Mouse (Mus musculus): ENCODE data around the gene Ptpn6. TPM values are rescaled to one million over a fixed set of nuclear protein-coding genes. Genes with fewer than 3 reads are reported as not detected.

Gene Ptpn6
- polyA plus RNA-seq, 2 experiments from 2014 or later, result 138 to 144 TPM

DNA sequence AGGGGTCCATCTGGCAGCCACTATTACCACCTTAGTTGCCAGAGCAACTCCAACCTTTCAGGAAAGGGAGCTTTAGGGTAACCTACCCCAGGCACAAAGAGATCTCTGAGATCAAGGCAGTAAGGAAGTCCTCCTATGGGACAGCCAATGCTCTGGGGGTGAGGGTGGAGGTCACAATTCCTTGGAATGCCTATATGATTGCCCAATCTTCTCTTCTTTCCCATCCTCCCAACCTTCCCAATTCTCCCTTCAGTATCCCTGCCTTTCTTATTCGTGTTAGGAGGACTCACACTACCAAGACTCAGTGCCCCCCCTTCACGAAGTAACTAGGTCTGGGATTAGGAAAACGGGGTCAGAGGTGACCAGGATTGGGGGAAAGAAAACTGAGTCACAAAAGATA lies 16.8 kb upstream of the Ptpn6 start:
- ATAC-seq, result no peak

DNA sequence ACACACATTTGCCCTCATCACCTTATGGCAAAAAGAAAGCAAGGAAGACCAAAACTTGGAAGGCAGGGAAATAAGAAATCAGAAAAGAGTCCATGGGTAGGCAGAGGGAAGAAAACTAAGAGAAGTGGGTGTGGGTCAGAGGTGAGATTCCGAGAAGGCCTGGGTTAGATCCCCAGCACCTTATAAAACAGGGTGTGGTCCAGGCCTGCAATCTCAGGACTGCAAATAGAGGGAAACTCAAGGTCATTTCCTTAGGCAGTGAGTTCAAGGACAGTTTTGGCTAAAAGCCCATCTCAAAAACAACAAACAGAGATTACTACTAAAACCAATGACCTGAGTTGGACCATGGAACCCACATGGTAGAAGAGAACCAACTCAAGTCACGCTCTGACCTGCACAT lies 15.3 kb upstream of the Ptpn6 start:
- ATAC-seq, result no peak

DNA sequence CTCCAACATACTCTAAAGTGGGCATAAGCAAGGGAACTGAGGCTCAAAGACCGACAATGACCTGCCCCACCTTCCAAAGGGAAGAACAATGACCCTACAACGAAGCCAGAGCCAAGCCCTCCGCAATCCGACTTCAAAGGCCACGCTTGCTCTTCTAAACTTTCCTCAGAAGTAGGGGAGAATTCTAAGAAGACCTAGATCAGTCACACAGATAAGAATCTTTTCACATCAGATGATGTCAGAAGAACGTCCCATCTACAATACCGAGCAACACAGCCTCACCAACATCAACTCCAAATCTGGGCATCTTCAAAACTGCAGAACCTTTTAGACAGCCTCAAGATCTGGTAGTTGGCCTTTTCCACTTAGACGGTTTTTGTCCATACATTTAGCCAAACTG lies 11.9 kb upstream of the Ptpn6 start:
- peak; percentile 67 for ATAC-seq

DNA sequence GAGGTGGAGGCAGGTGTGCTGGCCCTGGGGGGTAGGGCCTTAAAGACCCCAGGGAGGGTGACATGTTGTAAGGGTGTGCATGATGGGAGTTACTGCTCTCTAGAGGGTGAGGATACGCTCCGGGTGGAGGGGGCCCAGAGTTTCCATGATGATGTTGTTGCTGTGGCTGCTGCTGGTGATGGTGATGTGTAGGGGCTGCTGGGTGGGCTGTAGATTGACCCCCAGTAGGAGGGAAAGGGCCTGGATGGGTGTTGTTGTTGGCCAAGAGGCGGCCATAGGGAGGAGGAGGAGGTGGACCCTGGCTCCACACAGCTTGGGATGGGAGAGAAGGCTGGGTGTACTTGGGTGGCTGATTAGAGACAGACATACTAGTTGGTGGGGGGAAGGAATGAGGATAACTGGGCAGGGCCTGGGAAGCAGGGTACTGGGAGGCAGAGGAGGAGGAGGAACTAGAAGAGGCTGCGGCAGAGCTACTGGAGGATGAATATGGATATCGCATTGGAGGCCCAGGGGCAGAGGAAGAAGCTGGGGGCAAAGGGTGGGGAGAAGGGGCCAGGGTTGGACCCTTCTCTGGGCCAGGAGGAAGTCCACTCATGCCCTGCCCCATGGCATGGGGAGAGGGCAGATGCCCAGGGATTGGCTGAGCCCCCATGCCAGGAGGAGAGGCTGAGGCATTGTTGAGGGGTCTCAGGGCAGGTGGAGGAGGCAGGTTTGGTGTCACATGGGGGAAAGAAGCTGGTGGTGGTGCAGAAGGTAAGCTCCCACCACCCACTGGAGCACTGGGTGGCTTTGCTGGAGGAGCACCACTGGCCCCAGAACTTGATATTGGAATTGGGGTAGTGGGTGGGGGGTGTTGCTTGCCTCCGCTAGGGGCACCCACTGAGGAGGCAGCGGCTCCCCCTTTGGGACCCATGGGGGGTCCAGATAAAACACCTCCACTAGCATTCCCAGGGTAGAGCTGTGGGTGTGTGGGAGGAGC lies 8.4 kb upstream of the Ptpn6 start:
- no peak for ATAC-seq

DNA sequence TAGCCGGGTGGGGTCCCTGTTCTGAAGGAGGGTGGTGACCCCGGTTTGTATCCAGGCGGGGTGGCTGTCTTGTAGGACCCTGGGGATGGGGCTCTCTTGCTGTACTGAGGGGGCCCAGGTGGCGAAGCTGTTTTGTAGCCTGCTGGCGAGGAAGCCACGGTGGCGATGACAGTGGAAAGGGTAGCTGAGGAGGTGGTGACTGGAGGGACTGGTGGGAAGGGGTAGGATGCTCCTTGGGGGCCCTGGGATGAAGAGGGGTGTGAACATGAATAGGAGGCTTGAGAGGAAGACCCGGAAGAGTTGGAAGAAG lies 7.7 kb upstream of the Ptpn6 start:
- no peak for ATAC-seq

DNA sequence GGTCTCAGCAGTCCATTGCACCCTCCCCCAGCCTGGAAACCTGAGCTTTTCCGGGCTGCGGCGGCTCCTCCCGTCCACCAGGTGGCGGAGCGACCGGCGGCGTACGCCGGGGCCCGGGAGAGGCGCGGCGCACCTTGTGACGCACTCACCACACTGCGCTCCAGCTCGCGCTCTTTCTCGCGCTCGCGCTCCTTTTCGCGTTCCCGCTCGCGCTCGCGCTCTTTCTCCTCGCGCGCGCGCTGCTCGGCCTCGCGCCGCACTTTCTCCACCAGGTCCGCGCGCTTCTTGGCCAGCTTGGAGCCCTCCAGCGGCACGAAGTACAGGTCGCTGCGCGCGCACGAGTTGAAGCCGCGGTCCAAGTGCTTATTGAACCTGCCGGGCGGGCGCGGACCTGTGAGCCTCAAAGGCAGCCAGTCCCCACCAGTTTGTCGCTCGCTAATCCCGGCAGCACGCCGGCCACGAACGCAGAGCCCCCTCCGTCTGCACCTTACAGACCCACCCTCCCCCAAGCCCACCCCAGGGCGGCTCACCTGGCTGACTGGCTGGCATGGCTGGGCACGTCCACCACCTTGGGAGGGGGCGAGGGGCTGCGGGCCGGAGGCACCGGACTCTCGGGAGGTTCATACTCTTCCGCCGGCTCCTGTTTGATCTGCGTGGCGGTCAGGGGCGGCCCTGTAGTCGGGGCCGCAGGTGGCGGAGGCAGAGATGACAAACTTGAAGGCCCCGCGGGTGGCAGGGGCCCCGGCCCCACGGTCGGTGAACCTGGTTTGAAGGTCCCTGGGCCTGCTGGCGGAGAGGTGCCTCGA lies 7.2 kb upstream of the Ptpn6 start:
- peak; percentile 55 for ATAC-seq

DNA sequence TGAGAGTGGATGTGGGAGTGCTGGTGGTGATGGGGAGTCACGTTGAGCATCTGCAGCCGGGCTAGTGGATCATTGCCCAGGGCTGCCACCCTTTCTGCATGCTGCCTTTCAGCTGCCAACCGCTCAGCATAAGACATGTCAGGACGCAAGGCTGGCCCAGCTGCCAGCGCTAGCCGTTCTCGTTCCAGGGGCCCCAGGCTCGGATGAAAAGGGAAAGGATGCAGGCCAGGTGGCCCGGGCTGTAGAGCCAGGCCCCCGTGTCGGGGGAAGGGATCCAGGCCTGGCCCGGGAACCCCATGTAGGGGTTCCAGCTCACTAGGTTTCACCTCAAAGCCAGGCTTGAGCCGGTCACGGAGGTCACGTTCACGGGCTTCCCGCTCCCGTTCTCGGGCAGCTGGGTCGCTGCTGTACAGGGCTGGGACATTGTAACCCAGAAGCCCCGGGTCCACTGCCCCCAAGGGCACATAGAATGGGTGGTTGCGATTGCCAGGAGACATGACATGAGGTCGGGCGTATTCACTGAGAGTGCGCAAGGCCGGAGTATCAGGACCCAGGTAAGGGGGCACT lies 6.3 kb upstream of the Ptpn6 start:
- no peak for ATAC-seq

DNA sequence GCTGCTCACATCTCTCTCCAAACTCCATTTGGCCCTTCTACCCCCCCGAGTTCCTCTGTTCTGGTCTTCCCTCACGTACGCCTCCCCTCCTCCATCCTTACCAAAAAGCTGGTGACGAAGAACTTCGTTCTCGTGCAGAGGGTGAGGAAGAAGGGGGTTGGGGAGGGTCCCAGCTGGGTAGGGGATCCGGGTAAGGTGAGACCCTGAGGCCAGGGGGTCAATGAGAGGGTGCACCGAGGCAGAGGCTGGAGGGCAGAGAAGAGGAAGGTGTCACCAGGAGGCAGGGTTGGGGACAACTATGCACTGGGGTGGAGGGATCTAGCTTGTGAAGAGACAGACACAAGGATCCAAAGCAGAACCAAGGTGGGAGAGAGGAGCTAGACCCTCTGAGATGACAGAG lies 5.1 kb upstream of the Ptpn6 start:
- no peak for ATAC-seq

DNA sequence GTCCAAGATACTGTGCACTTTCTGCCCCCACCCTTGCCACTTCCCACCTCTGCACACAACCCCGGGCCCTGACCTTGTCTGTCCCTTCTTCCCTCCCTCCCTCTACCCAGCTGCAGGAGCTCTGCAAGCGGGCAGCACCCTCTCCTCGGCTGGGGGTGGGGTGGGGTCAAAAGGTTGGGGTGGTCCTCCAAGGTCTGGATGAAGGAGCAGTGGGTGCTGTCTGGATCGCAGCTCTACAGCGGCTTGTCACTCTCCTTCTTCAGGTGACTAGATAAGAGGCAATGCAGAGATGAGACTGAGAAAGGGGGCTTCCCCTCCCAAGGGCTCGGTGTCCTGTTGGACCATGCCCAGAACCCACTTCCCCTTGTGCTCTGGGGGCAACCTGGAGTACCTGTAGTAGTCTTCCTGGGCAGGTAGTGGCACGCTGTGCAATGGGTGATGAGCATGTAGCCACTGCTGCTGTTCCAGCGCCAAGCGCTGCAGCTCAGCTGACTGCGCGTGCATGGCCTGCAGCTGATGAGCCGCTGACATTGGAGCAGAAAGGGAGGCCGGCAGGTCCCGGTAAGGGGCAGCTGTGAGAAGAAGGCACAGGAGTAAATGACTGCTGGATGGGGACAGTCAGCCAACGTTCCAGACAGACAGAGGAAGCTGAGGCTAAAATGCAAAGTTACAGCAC lies 4.5 kb upstream of the Ptpn6 start:
- ATAC-seq, result no peak

DNA sequence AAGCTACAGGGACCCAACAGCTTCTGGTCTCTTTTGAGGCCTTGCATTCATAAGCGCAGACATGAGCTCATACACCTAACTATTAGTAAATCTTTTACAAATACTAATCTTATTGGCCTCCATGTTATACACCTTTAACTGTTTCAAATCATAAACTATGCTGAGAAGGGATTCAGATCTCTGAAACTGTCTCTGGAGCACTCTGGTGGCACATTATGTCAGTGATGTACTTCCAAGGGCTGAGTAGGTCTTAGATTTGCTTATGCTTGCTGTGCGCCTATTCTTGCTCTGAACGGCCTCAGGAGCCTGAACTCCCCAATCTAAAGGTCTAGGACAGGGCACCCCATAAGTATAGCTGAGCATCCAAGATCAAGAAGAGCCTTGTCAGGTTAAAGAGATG lies 3.3 kb upstream of the Ptpn6 start:
- no peak for ATAC-seq

DNA sequence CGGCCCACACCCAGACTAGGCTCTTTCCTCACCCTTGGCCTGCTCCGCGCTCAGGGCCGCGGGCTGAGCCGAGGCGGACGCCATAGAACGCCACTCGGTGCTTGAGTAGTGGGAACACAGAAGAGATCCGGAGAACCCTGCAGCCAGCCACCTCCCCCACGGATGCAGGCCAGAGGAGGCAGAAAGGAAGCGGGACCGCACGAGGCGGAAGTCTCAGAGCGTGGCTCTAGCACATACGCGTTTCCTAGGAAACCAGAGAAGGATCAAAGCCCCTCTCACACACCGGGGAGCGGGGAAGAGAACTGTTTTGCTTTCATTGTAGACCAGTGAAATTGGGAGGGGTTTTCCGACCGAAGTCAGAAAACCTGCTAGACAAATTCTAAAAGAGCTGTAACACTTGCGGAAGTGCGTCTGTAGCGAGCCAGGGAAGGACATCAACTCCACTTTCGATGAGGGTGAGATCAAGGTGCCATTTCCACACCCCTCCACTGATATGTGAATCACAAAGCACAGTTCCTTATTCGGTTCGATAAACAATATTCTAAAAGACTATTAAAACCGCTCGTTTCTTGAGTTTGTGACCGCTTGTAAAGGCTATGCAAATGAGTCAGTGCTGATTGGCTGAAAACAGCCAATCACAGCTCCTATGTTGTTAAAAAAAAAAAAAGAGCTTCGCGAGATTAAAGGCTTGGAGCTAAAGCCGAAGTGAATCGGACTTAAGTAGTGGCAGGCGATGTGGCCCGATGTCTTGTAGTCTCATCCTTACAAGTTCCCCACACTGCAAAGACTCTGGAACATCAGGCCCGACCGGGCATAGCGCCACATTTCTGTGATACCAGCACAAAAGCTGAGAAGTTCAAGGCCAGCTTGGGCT lies 2.6 kb upstream of the Ptpn6 start, which contains the start of gene Grcc10:
Grcc10 (minus strand) TSS at position 487 of the 874 bp plus-strand sequence.
- peak; percentile 82 for ATAC-seq

DNA sequence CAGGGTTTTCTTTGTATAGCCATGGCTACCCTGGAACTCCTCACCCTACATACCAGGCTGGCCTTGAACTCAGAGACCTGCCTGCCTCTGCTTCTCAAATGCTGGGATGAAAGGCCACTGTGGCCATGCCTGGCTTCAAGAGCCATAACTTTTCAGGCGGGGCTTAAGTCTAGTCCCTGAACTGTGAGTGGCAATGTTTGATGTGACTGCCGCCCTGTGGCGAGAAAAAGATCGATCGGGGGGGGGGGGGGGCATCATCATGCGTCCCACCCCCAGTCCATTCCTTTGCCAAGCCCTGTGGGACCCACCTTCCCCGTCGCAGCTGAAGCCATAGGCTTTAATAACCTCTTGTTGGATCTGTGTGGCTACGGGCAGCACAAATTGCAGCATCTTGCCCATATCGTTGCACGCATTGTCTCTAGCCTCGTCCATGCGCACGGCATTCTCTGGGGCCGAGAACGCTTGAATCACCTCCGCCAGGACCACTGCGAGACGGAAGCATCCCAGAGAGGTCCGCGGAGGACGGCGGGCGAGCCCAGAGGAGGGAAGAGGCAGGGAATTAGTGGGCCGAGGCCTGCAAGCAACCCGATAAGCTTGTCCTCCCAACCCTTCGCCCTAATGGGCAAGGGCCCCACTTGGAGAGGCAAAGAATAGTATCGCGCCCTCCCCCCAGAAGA lies 1.8 kb upstream of the Ptpn6 start:
- ATAC-seq, result peak; percentile 9

DNA sequence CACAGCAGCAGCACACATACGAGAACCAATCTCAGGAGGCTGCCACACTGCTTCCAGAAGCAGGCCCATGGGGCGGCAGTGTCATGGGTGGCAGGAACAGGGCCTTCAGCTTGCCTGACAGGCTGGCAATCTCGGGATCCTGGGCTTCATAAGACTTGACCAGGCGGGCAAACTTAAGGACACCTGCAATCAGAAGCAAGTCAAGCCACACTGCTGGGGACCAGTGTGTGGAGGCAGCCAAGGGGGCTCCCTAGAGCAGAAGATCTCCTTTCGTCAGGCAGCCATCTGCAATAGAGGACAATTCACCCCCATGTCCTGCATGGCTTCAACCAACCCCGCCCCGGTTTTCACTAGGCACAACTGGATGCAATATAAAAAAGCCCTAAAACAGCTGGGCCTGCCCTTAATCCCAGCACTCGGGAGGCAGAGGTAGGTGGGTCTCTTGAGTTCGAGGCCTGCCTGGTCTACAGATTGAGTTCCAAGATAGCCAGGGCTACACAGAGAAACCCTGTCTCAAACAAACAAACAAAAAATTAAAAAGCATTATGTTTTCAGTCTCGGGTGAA lies 800 bp upstream of the Ptpn6 start:
- ATAC-seq, result no peak

DNA sequence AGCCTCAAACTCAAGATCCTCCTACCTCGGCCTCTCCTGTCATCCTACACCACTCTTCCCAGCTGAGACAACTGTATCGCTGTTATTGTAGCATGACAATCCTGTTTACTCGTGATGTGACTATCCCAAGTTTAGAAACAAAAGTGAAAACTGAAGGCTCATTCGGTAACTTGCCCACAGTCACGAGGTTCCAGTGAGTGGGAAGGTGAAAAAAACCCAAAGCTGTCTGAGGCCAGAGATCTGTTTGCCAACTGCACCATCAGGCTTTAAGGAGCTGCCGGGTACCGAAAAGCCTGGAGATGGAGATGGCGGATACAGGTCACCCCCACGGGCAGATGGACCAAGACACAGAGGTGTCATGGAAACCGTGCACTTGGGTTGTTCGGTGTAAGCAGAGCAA lies 1.5 kb downstream of the Ptpn6 start:
- no peak for ATAC-seq

DNA sequence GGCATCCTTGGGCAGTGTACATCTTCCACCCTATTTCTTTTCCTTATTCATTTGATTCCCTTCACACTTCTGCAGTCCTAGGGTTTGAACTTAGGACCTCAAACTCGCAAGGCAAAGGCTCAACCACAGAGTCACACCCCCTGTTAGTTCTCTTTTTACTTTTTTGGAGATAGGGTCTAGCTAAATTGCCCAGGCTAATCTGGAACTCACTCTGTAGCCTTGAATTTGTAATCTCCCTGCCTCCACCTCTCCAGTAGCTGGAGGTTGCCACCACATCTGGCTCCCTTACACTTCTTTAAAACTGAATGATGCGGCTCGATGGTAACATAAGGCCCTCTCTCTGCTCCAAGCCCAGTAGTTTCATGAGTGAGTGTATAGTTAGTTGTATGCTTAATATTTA lies 4.1 kb downstream of the Ptpn6 start:
- no peak for ATAC-seq

DNA sequence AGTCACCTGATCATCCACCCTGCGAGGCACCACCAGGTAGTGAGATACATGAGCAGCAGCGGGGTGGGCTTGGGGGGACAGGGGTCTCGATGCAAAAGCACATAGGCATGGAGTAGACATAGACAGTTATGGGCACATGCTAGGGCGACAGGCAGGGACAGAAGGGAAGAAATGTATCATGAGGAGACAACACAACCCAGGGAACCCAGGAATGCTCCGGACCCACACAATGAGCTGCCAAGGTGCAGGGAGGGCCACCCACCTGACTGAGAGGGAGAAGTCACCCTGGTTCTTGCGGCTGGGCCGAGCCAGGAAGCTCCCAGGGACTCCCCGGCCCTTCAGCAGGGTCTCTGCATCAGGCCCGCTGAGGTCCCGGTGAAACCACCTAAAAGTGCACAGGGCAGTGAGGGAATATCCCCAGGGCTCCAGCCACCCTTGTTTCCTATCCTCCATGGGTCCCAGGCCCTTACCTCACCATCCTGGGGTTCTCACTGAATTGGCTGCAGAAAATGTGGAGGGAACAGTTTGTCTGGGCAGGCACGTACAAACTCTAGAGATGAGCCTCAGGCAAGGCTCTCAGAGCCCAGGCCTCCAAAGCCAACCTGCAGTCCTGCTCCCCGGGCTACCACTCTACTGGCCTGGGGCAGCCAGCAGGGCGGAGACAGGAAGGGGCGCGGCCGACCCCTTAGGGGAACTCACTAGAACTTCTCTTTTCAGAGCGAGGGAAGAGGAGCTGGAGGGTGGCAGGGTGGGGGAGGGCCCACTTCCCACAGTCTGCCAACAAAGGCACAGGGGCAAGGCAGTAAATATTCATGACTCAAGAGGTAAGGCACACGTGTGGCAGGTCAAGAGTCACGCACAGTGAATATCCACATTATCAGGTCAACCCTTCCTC lies 5.8 kb downstream of the Ptpn6 start:
- ATAC-seq, result peak; percentile 80

DNA sequence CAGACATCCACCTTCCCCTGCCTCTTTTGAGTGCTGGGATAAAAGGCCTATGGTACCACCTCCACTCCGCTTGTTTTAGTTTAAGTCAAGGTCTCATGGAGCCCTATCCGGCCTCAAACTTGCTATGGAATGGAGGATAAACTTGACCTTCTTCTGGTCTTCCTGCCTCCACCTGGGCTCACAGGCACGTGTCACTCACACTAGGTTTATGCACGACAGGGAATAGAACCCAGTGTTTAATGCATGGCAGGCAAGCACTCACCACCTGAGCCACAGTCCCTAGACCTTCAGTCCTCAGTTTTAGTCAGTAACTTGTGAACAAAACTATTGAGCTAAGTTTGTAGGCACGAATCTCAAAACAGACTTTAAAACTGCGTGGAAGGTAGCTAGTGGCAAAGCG lies 7.5 kb downstream of the Ptpn6 start:
- ATAC-seq, result no peak

DNA sequence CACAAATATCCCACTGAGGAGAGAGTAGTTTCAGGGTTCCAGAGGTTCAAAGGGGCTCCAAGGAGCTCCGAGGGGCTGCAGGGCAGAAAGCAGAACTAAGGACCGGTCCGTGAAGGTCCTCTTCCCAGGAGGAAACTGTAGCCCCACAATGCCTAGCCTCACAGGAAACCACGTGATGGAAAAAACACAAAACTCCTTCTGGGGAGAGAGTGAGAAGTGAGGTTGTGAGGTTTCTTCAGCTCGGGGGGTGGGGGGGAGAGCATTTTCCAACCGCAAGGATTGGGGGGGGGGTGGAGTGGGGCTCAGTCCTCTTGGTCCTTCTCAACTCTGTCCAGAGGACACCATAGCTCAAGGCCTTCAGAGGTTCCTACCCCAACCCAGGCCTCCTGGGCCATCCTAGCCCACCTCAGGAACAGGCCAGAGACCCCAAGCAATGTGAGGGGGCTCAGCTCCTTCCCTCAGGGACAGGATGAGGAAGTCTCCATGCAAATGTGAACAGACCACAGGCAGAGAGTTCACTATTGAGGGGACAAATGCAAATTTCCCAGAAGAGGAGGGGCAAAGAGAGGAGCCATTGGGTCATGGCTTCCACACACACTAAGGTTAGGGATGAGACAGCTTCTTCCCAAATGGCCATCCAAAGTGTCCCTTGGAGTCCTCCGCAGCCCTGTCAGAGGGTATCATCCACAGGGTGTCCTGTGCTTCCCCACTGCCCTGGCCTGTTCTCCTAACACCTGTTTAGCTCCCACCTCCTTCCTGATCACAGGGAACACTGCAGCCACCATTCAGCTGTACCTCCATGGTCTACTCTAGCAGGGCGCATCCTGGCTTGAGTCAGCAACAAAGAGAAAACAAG lies 8.4 kb downstream of the Ptpn6 start:
- peak; percentile 36 for ATAC-seq

DNA sequence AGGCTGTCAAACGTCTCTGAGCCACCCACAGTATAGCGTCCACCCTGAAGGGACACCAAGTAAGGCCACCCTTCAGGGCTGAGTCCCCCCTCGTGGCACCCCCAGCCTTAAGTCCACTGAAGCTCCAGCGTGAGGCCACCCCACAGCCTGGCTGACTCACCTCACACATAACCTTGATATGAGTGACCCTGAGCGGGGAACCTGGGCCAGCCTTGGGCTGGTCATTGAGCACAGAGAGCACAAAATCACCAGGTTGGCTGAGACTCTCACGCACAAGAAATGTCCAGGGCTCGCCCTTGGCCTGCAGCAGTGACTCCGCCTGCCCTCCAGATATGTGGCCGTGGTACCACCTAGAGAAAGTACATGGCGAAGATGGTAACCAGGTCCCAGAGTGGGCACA lies 9.9 kb downstream of the Ptpn6 start:
- no peak for ATAC-seq
